Mouse (Mus musculus) thymus, adult 2 months (tissue): ENCODE measurements around the gene Ankrd39.

Experiments
- CTCF ChIP-seq: fragments of 200-500 bp; IDR thresholded peaks from 2 replicates; pipeline ENCODE4 v1.5.1; 2012; ENCODE audit warnings: mild to moderate bottlenecking, control low read depth, low read length, moderate library complexity, borderline replicate concordance; ENCODE audit not compliant: control insufficient read depth, poor library complexity, insufficient read depth; ENCODE audit errors: extremely low read depth
- POLR2A ChIP-seq: fragments of 200-500 bp; IDR thresholded peaks from 2 replicates; pipeline ENCODE4 v1.6.1; 2012; ENCODE audit warnings: mild to moderate bottlenecking, low read length, control low read depth, moderate library complexity; ENCODE audit not compliant: control insufficient read depth, poor library complexity, insufficient read depth; ENCODE audit errors: extremely low read depth

- TF ChIP-seq CTCF (no peak), POLR2A (no peak)
Observed at GRCm38 (mm10) chr1:36564101-36564500, 16.9 kb upstream of the Ankrd39 start.
